Mouse (Mus musculus) heart, adult 2 months (tissue): Measurements from ENCODE around the gene Sppl3.

Experiments used
- CTCF ChIP-seq: fragments of 200-600 bp; IDR thresholded peaks from 2 replicates; pipeline ENCODE4 v1.8.1; 2022; ENCODE audit warnings: antibody characterized with exemption, mild to moderate bottlenecking, moderate library complexity
- EP300 ChIP-seq: fragments of 200-500 bp; IDR thresholded peaks from 2 replicates; pipeline ENCODE4 v1.6.1; 2011; ENCODE audit warnings: low read depth, low read length, control low read depth; ENCODE audit not compliant: insufficient read depth

GRCm38 (mm10) chr5:115117467-115117866 is 106.5 kb downstream of the Sppl3 start:
- TF ChIP-seq EP300, result no peak
- no peak for TF ChIP-seq CTCF
